8 mouse cellular contexts compared by ENCODE assay signal in genomic region chr11:101626995-101627856, GRCm38 (mm10). TPM values are rescaled to one million over a fixed set of nuclear protein-coding genes. Genes with fewer than 3 reads are reported as not detected.
DNase-seq lines count a peak whose midpoint lies in the region; ATAC-seq lines count a peak whose summit lies in the region.

Rdm1 (plus strand) TSS chr11:101627195.

- H3K27ac ChIP-seq in embryonic facial prominence, embryonic 12.5 days = peak within 1 kb of the TSS; percentile 99
- H3K27ac ChIP-seq in limb, embryonic 13.5 days = peak within 1 kb of the TSS; percentile 99
- H3K27ac ChIP-seq in midbrain, embryonic 16.5 days (ENCODE audit: low read length) = peak within 1 kb of the TSS; percentile 89

- H3K9ac ChIP-seq in embryonic facial prominence, embryonic 12.5 days = peak within 1 kb of the TSS; percentile 70
- H3K9ac ChIP-seq in limb, embryonic 13.5 days = peak within 1 kb of the TSS; percentile 75
- H3K9ac ChIP-seq in midbrain, embryonic 16.5 days (ENCODE audit: low read depth, low read length) = peak within 1 kb of the TSS; percentile 68

- H3K4me3 ChIP-seq in embryonic facial prominence, embryonic 12.5 days = peak within 1 kb of the TSS; percentile 53
- H3K4me3 ChIP-seq in limb, embryonic 13.5 days = peak within 1 kb of the TSS; percentile 55
- peak within 1 kb of the TSS; percentile 75 for H3K4me3 ChIP-seq in midbrain, embryonic 16.5 days (ENCODE audit: low read depth, low read length)

- no peaks in the 10 kb centered on the region for H3K27me3 ChIP-seq in embryonic facial prominence, embryonic 12.5 days
- no peaks in the 10 kb centered on the region for H3K27me3 ChIP-seq in limb, embryonic 13.5 days
- H3K27me3 ChIP-seq in midbrain, embryonic 16.5 days (ENCODE audit: control insufficient read depth, insufficient read depth, low read depth, low read length) = no peaks in the 10 kb centered on the region

- no peaks in the 10 kb centered on the region for H3K36me3 ChIP-seq in embryonic facial prominence, embryonic 12.5 days
- peaks cover 3% of the 10 kb centered on the region for H3K36me3 ChIP-seq in limb, embryonic 13.5 days
- no peaks in the 10 kb centered on the region for H3K36me3 ChIP-seq in midbrain, embryonic 16.5 days (ENCODE audit: control insufficient read depth, insufficient read depth, low read length)

- WGBS in embryonic facial prominence, embryonic 12.5 days = under 1% methylated on average over 34 of the region's 34 CpGs
- under 1% methylated on average over 34 of the region's 34 CpGs for WGBS in limb, embryonic 13.5 days
- under 1% methylated on average over 32 of the region's 34 CpGs for WGBS in midbrain, embryonic 16.5 days

- H3K4me1 ChIP-seq in embryonic facial prominence, embryonic 12.5 days = no peaks in the 10 kb centered on the region
- H3K4me1 ChIP-seq in limb, embryonic 13.5 days = 0 out of 2 replicates have a peak, but pooled peaks cover 7% of the 10 kb centered on the region
- peaks cover 8% of the 10 kb centered on the region for H3K4me1 ChIP-seq in midbrain, embryonic 16.5 days (ENCODE audit: control insufficient read depth, insufficient read depth, low read length)

- peak; percentile 84 for DNase-seq in 3134 (ENCODE audit: extremely low read depth, insufficient read length, low spot score)
- DNase-seq in adrenal gland, postnatal 25 days = peak; percentile 84
- DNase-seq in heart, adult 11 months = peak; percentile 98
- peak; percentile 86 for DNase-seq in kidney, adult 18-20 months
- peak; percentile 71 to 76 for DNase-seq in spleen, postnatal 14 days (ENCODE audit: low spot score in 2 of 2)

- ATAC-seq in embryonic facial prominence, embryonic 12.5 days (ENCODE audit: insufficient number of reproducible peaks, insufficient read depth, low FRiP score, low TSS enrichment) = peak; percentile 89
- peak; percentile 92 for ATAC-seq in limb, embryonic 13.5 days (ENCODE audit: low FRiP score, low read depth)
- ATAC-seq in midbrain, embryonic 16.5 days = peak; percentile 93

- no peaks in the 10 kb centered on the region for H3K9me3 ChIP-seq in embryonic facial prominence, embryonic 12.5 days
- H3K9me3 ChIP-seq in limb, embryonic 13.5 days = no peaks in the 10 kb centered on the region
- no peaks in the 10 kb centered on the region for H3K9me3 ChIP-seq in midbrain, embryonic 16.5 days (replicated peaks; ENCODE audit: control insufficient read depth, low read length, poor library complexity, severe bottlenecking)

- H3K4me2 ChIP-seq in embryonic facial prominence, embryonic 12.5 days (replicated peaks) = peak within 1 kb of the TSS; percentile 73
- H3K4me2 ChIP-seq in limb, embryonic 13.5 days (replicated peaks) = peak within 1 kb of the TSS; percentile 80
- H3K4me2 ChIP-seq in midbrain, embryonic 16.5 days (ENCODE audit: low read length) = peak within 1 kb of the TSS; percentile 99

RNA-seq across cellular contexts. Expression of gene Rdm1, which starts in this region (rescaled TPM):
- 29.9 and 37.3 TPM in 2 replicates for total RNA-seq in adrenal gland, postnatal 25 days (2021)
- 44.1 and 51.1 TPM in 2 replicates for polyA plus RNA-seq in embryonic facial prominence, embryonic 12.5 days (2016; fragmentation: Nextera tagmentation; extraction: Ambion mirVana)
- polyA plus RNA-seq in limb, embryonic 13.5 days (2015; fragmentation: Nextera tagmentation; extraction: Ambion mirVana) = 42.6 and 47.4 TPM in 2 replicates
- polyA plus RNA-seq in midbrain, embryonic 16.5 days (2015; fragmentation: Nextera tagmentation; extraction: Ambion mirVana) = 10.6 and 10.7 TPM in 2 replicates

Comparison
In these comparisons a context has a peak if more than half of its experiments do, and no peak if none do; other contexts are left out.
1. Peak in every context shown above with its lines: DNase-seq, ATAC-seq, H3K4me3 ChIP-seq and H3K27ac ChIP-seq.